Mouse (Mus musculus): ENCODE results near the gene Hist1h2bp. TPM values are rescaled to one million over a fixed set of nuclear protein-coding genes. Genes with fewer than 3 reads are reported as not detected.

Gene Hist1h2bp
- 7.3 and 7.7 TPM in 2 replicates for polyA plus RNA-seq (2012; rRNA removed)

DNA sequence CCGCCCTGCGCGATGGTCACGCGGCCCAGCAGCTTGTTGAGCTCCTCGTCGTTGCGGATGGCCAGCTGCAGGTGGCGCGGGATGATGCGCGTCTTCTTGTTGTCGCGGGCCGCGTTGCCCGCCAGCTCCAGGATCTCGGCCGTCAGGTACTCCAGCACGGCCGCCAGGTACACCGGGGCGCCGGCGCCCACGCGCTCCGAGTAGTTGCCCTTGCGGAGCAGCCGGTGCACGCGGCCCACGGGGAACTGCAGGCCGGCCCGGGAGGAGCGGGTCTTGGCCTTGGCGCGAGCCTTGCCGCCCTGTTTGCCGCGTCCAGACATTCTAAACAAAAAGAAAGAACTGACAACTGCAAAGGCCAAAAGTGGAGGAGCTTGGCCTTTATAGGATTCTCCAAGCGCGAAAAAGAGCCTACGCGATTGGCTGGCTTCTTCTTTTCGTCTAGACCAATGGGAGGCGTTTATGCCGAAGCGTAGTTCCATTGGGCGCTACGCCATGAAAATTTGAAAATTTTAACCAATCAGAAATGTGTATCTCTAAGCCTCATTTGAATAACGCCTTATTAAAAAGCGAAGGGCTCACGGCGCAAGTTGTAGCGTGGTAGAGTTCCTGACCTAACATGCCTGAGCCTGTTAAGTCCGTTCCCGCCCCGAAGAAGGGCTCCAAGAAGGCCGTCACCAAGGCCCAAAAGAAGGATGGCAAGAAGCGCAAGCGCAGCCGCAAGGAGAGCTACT, at the start of gene Hist1h2bp, which contains the start of gene Hist1h2an:
Gene Hist1h2bp, plus strand, starts transcription at position 563 of the 731 bp plus-strand sequence.
Gene Hist1h2an, minus strand, starts transcription at position 320 of the 731 bp plus-strand sequence.

DNA sequence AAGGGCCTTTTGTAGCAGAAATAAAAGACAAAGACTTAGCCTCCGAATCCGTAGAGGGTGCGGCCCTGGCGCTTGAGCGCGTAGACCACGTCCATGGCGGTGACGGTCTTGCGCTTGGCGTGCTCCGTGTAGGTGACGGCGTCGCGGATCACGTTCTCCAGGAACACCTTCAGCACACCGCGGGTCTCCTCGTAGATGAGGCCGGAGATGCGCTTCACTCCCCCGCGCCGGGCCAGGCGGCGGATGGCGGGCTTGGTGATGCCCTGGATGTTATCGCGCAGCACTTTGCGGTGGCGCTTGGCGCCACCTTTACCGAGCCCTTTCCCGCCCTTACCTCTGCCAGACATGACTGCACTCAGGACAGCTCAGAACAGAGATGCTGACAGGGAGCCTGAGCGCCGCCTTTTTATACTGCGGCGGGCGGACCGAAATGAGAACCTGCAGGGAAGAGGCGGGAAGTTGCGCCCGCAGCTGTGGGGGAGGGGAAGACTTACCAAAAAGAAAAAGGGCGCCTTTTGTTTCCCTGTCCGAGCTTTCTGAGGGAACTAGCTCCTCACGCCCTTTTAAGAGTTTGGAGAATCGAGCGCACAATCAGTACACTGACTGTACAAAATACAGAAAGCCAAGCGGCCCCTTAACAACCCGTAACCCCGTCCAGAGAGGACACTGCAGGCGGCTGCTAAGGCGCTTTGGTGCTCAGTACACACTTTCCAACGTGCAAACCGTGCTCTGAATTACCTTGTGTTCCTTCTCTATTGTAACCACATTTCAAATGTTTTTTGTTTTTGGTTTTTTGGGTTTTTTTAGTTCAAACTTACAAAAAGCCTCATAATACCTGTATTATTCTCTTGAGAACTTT, 36.9 kb upstream of the Hist1h2bp start, which contains the start of gene Hist1h4k:
Gene Hist1h4k, minus strand, starts transcription at position 347 of the 859 bp plus-strand sequence.

GRCm38 (mm10) chr13:21753524-21754285, 33.6 kb upstream of the Hist1h2bp start, which contains the start of the genes Hist1h2ak and Hist1h2bn:
Gene Hist1h2ak (minus strand): TSS chr13:21753827.
Gene Hist1h2bn (plus strand): TSS chr13:21754123.

GRCm38 (mm10) chr13:21779767-21780731, 7.2 kb upstream of the Hist1h2bp start, which contains the start of gene Hist1h1b:
Gene Hist1h1b (minus strand): TSS chr13:21780625.

GRCm38 (mm10) chr13:21783255-21783617, 4.0 kb upstream of the Hist1h2bp start, which contains the start of gene Hist1h3i:
Gene Hist1h3i (minus strand): TSS chr13:21783370.

GRCm38 (mm10) chr13:21810073-21810472, 22.8 kb downstream of the Hist1h2bp start, which contains the start of the genes Hist1h2bq and Hist1h2ao:
Gene Hist1h2bq (minus strand): TSS chr13:21810197.
Gene Hist1h2ao (plus strand): TSS chr13:21810465.

DNA sequence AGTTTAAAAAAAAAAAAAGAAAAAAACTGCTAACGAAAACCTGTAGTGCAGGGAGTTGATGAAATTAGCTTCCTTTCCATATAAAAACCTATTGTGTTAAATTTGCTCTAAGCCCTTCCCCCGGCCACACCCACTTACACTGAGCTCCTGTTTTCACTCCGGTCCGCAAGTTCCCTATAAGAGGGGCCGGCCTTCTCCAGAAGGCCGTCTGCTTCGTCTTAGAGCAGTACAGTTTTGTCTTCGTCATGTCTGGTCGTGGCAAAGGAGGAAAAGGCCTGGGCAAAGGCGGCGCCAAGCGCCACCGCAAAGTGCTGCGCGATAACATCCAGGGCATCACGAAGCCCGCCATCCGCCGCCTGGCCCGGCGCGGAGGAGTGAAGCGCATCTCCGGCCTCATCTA, 24.3 kb downstream of the Hist1h2bp start, which contains the start of gene Hist1h4m:
Gene Hist1h4m, plus strand, starts transcription at position 208 of the 400 bp plus-strand sequence.

GRCm38 (mm10) chr13:21831418-21832394, 44.4 kb downstream of the Hist1h2bp start, which contains the start of gene Hist1h4n:
Gene Hist1h4n (minus strand): TSS chr13:21832196.

DNA sequence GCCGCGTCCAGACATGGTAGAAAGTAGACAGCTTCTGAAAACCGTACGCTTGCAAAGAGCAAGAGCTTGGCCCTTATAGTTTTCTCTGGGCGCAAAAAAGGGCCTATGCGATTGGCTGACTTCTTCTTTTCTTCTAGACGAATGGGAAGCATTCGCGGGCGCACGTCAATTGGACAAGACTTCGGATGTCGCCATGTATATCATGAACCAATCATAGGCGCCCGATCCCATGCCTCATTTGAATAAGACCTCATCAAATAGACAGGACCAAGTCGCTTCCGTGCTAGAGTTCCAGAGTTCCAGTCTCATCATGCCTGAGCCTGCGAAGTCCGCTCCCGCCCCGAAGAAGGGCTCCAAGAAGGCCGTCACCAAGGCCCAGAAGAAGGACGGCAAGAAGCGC, 46.2 kb downstream of the Hist1h2bp start, which contains the start of the genes Hist1h2ap and Hist1h2br:
Gene Hist1h2ap, minus strand, starts transcription at position 47 of the 400 bp plus-strand sequence.
Gene Hist1h2br, plus strand, starts transcription at position 283 of the 400 bp plus-strand sequence.

Other genes with a start within 250 kb of the Hist1h2bp start
- not detected in 2 replicates for gene Olfr1366, start 244.7 kb upstream of the Hist1h2bp start, polyA plus RNA-seq (2012; rRNA removed)
- not detected in 2 replicates for gene Olfr1535, start 227.6 kb upstream of the Hist1h2bp start, polyA plus RNA-seq (2012; rRNA removed)
- gene Olfr1364, start 205.7 kb upstream of the Hist1h2bp start, polyA plus RNA-seq (2012; rRNA removed) = not detected in 2 replicates
- not detected in 2 replicates for gene Olfr1362, start 173.4 kb upstream of the Hist1h2bp start, polyA plus RNA-seq (2012; rRNA removed)
- not detected in 2 replicates for gene Olfr11, start 144.9 kb upstream of the Hist1h2bp start, polyA plus RNA-seq (2012; rRNA removed)
- gene Olfr1361, start 124.1 kb upstream of the Hist1h2bp start, polyA plus RNA-seq (2012; rRNA removed) = not detected in 2 replicates
- gene Olfr1360, start 110.1 kb upstream of the Hist1h2bp start, polyA plus RNA-seq (2012; rRNA removed) = not detected in 2 replicates
- gene Olfr1359, start 89.3 kb upstream of the Hist1h2bp start, polyA plus RNA-seq (2012; rRNA removed) = not detected in 2 replicates
- gene Hist1h2bl, start 71.3 kb upstream of the Hist1h2bp start, polyA plus RNA-seq (2012; rRNA removed) = 7.5 and 13.6 TPM in 2 replicates
- gene Hist1h2ai, start 71.0 kb upstream of the Hist1h2bp start, polyA plus RNA-seq (2012; rRNA removed) = 82.9 and 155 TPM in 2 replicates
- gene Hist1h3h, start 69.8 kb upstream of the Hist1h2bp start, polyA plus RNA-seq (2012; rRNA removed) = 77.1 and 77.2 TPM in 2 replicates
- gene Hist1h2bm, start 65.4 kb upstream of the Hist1h2bp start, polyA plus RNA-seq (2012; rRNA removed) = 8.9 and 11.6 TPM in 2 replicates
- 7.1 and 10.2 TPM in 2 replicates for gene Hist1h4j, start 52.4 kb upstream of the Hist1h2bp start, polyA plus RNA-seq (2012; rRNA removed)
- gene Hist1h4k, start 37.0 kb upstream of the Hist1h2bp start, polyA plus RNA-seq (2012; rRNA removed) = 40.6 and 44.5 TPM in 2 replicates
- 46.6 and 59.1 TPM in 2 replicates for gene Hist1h2ak, start 33.6 kb upstream of the Hist1h2bp start, polyA plus RNA-seq (2012; rRNA removed)
- gene Hist1h2bn, start 33.3 kb upstream of the Hist1h2bp start, polyA plus RNA-seq (2012; rRNA removed) = 20.8 and 32.3 TPM in 2 replicates
- gene Hist1h1b, start 6.8 kb upstream of the Hist1h2bp start, polyA plus RNA-seq (2012; rRNA removed) = 2.2 and 3.3 TPM in 2 replicates
- gene Hist1h3i, start 4.1 kb upstream of the Hist1h2bp start, polyA plus RNA-seq (2012; rRNA removed) = 60.0 and 85.2 TPM in 2 replicates
- 25.0 and 44.3 TPM in 2 replicates for gene Hist1h2an, start 243 bp upstream of the Hist1h2bp start, polyA plus RNA-seq (2012; rRNA removed)
- gene Hist1h2bq, start 22.7 kb downstream of the Hist1h2bp start, polyA plus RNA-seq (2012; rRNA removed) = 28.9 and 46.9 TPM in 2 replicates
- not detected in 2 replicates for gene Hist1h2ao, start 23.0 kb downstream of the Hist1h2bp start, polyA plus RNA-seq (2012; rRNA removed)
- gene Hist1h4m, start 24.3 kb downstream of the Hist1h2bp start, polyA plus RNA-seq (2012; rRNA removed) = not detected in 2 replicates
- gene Hist1h4n, start 44.7 kb downstream of the Hist1h2bp start, polyA plus RNA-seq (2012; rRNA removed) = 30.0 and 31.2 TPM in 2 replicates
- gene Hist1h2ap, start 46.0 kb downstream of the Hist1h2bp start, polyA plus RNA-seq (2012; rRNA removed) = 1,050 and 1,797 TPM in 2 replicates
- 23.0 and 38.8 TPM in 2 replicates for gene Hist1h2br, start 46.3 kb downstream of the Hist1h2bp start, polyA plus RNA-seq (2012; rRNA removed)
- 3.0 and 4.7 TPM in 2 replicates for gene Zfp184, start 157.6 kb downstream of the Hist1h2bp start, polyA plus RNA-seq (2012; rRNA removed)
- not detected in 2 replicates for gene Pom121l2, start 193.7 kb downstream of the Hist1h2bp start, polyA plus RNA-seq (2012; rRNA removed)
- gene Prss16, start 222.3 kb downstream of the Hist1h2bp start, polyA plus RNA-seq (2012; rRNA removed) = 0.15 and 0.25 TPM in 2 replicates
- gene Hist1h2ah, start 248.1 kb downstream of the Hist1h2bp start, polyA plus RNA-seq (2012; rRNA removed) = 56.4 and 124 TPM in 2 replicates
- gene Hist1h2bk, start 248.4 kb downstream of the Hist1h2bp start, polyA plus RNA-seq (2012; rRNA removed) = 30.5 and 38.9 TPM in 2 replicates

Measured in ovary, adult 2 months (tissue).